Mouse (Mus musculus) heart, embryonic 14.5 days (tissue): ENCODE measurements around the gene Dnah7b. TPM values are rescaled to one million over a fixed set of nuclear protein-coding genes. Genes with fewer than 3 reads are reported as not detected.
A peak's percentile ranks its signal among the peaks of the same experiment; 100 is the strongest.
"Not testable (repeated sequence)": the region's sequence is repeated elsewhere in the genome, so short reads cannot be mapped to it uniquely, and the experiment has no call there.

ENCODE experiments used
- ATAC-seq: fragments of 200-750 bp; cut with Nextera tagmentation; 2 replicates; pipeline ENCODE4 v1.8.0; 2017; ENCODE audit warnings: low read depth, moderate TSS enrichment; ENCODE audit not compliant: insufficient number of reproducible peaks, insufficient read depth, low FRiP score
- H3K27ac ChIP-seq, 2 experiments: fragments of 200-500 bp in 1 of 2; fragments of 300-500 bp in 1 of 2; sonication (generic) in 1 of 2; replicated peaks in 1 of 2; 2 replicates each; pipeline ENCODE4 v1.5.1; 2012 to 2014; ENCODE audit warnings: low read depth in 2 of 2, low read length in 2 of 2, control low read depth in 1 of 2, mild to moderate bottlenecking in 1 of 2, mixed read lengths in 1 of 2; ENCODE audit not compliant: control insufficient read depth in 1 of 2, insufficient read depth in 1 of 2
- H3K27me3 ChIP-seq: fragments of 300-500 bp; sonication (generic); 2 replicates; pipeline ENCODE4 v1.6.1; 2014; ENCODE audit warnings: mild to moderate bottlenecking, low read length, control low read depth; ENCODE audit not compliant: control insufficient read depth, insufficient read depth
- H3K36me3 ChIP-seq: fragments of 300-500 bp; sonication (generic); 2 replicates; pipeline ENCODE4 v1.6.1; 2014; ENCODE audit warnings: mild to moderate bottlenecking, control low read depth, low read length, mixed read lengths; ENCODE audit not compliant: control insufficient read depth, insufficient read depth
- H3K4me1 ChIP-seq, 2 experiments: fragments of 200-500 bp in 1 of 2; fragments of 300-500 bp in 1 of 2; sonication (generic) in 1 of 2; 2 replicates each; pipeline ENCODE4 v1.6.1; 2012 to 2014; ENCODE audit warnings: low read length in 2 of 2, control low read depth in 1 of 2, mixed read lengths in 1 of 2; ENCODE audit not compliant: control insufficient read depth in 2 of 2, insufficient read depth in 2 of 2
- H3K4me2 ChIP-seq: fragments of 300-500 bp; sonication (generic); 2 replicates; pipeline ENCODE4 v1.6.1; 2014; ENCODE audit warnings: mild to moderate bottlenecking, low read length
- H3K4me3 ChIP-seq, 2 experiments: fragments of 200-500 bp in 1 of 2; fragments of 300-500 bp in 1 of 2; sonication (generic) in 1 of 2; 2 replicates each; pipeline ENCODE4 v1.5.1; 2012 to 2014; ENCODE audit warnings: low read length in 2 of 2, mild to moderate bottlenecking in 2 of 2, control low read depth in 1 of 2, low read depth in 1 of 2, moderate library complexity in 1 of 2; ENCODE audit not compliant: control insufficient read depth in 1 of 2, insufficient read depth in 1 of 2
- H3K9ac ChIP-seq: fragments of 300-500 bp; sonication (generic); 2 replicates; pipeline ENCODE4 v1.6.1; 2014; ENCODE audit warnings: mild to moderate bottlenecking, low read length
- H3K9me3 ChIP-seq: fragments of 300-500 bp; sonication (generic); 2 replicates; pipeline ENCODE4 v1.6.1; 2016; ENCODE audit warnings: low read length, control low read depth; ENCODE audit not compliant: control insufficient read depth
- WGBS: fragments of 180-500 bp; shearing (Covaris S2); extraction: QIAGEN DNeasy Blood & Tissue Kit; methylation state at CpG from one replicate; pipeline ENCODE4 v1.1.7; 2014; 5-methylcytosine and 5-hydroxymethylcytosine counted together
- polyA plus RNA-seq: library from polyadenylated mRNA; unstranded; fragments of >200 nt; fragmentation: Nextera tagmentation; extraction: Ambion mirVana; gene quantifications from 2 replicates; pipeline ENCODE4 v1.2.1, GENCODE M21; 2014

Dnah7b gene
- 1.8 TPM in 2 replicates for polyA plus RNA-seq

DNA sequence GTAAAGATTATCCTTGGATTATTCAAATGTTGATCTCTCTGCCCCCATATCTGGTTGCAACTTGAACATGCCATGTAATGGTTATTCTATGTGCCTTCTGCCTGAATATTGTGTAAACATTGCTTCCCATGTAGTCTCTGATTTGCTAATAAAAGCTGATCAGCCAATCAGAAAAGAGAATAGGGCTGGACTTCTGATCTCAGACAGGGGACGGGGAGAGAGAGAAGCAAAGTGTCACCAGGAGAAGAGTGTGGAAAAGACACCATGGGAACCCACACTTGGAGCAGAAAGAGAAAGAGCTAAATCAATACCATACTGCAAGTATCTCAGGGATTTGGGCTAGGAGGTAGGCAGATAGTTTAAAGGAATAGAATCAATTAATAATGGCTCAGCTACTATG is at the start of gene Dnah7b:
Gene Dnah7b, plus strand, starts transcription at position 301 of the 400 bp plus-strand sequence.
- no peaks in the 10 kb centered on the region for H3K27me3 ChIP-seq
- H3K4me1 ChIP-seq = no peaks in the 10 kb centered on the region
- no peaks in the 10 kb centered on the region for H3K9me3 ChIP-seq
- H3K27ac ChIP-seq = peak within 1 kb of the TSS; percentile 87 to 91
- no peak for ATAC-seq
- WGBS = 40% methylated on average over 1 of the region's 1 CpGs
- H3K4me3 ChIP-seq = peak within 1 kb of the TSS; percentile 63 to 71
- peak within 1 kb of the TSS; percentile 77 for H3K4me2 ChIP-seq
- H3K9ac ChIP-seq = peak within 1 kb of the TSS; percentile 82
- H3K36me3 ChIP-seq = no peaks in the 10 kb centered on the region

GRCm38 (mm10) chr1:46018382-46018977 is 47.6 kb upstream of the Dnah7b start:
- H3K27me3 ChIP-seq = no peaks in the 10 kb centered on the region
- no peak overlapping the region for H3K9ac ChIP-seq
- 46% methylated on average over 2 of the region's 2 CpGs for WGBS
- no peak overlapping the region for H3K4me3 ChIP-seq
- H3K4me1 ChIP-seq = peaks cover 0 to 2% of the 10 kb centered on the region in 2 experiments; a peak in 1 of 4 replicates
- H3K36me3 ChIP-seq = no peaks in the 10 kb centered on the region
- no peak for ATAC-seq
- no peaks in the 10 kb centered on the region for H3K9me3 ChIP-seq
- H3K4me2 ChIP-seq = no peak overlapping the region
- no peak overlapping the region for H3K27ac ChIP-seq

- Histone ChIP-seq H3K9me3 (no peaks in the 10 kb centered on the region), H3K4me2 (no peak overlapping the region), H3K9ac (no peak overlapping the region), H3K27me3 (no peaks in the 10 kb centered on the region), H3K4me3 (no peak overlapping the region), H3K36me3 (no peaks in the 10 kb centered on the region), H3K4me1 (peaks cover 0 to 2% of the 10 kb centered on the region in 2 experiments; a peak in 1 of 4 replicates), H3K27ac (no peak overlapping the region)
- ATAC-seq = no peak
- 23% methylated on average over 2 of the region's 2 CpGs for WGBS
These were observed 43.9 kb upstream of the Dnah7b start for GRCm38 (mm10) chr1:46022262-46022661.

GRCm38 (mm10) chr1:46031993-46032555 is 34.0 kb upstream of the Dnah7b start:
- no peaks in the 10 kb centered on the region for H3K4me1 ChIP-seq
- no peak overlapping the region for H3K27ac ChIP-seq
- ATAC-seq = no peak
- no peak overlapping the region for H3K4me2 ChIP-seq
- H3K36me3 ChIP-seq = no peaks in the 10 kb centered on the region
- no peaks in the 10 kb centered on the region for H3K27me3 ChIP-seq
- no peak overlapping the region for H3K9ac ChIP-seq
- no peak overlapping the region for H3K4me3 ChIP-seq
- 79% methylated on average over 1 of the region's 1 CpGs for WGBS
- no peaks in the 10 kb centered on the region for H3K9me3 ChIP-seq

- H3K4me1 ChIP-seq = no peaks in the 10 kb centered on the region
- no peak overlapping the region for H3K27ac ChIP-seq
- ATAC-seq = no peak
- H3K9me3 ChIP-seq = no peaks in the 10 kb centered on the region
- no peak overlapping the region for H3K4me3 ChIP-seq
- no peaks in the 10 kb centered on the region for H3K27me3 ChIP-seq
- no peak overlapping the region for H3K4me2 ChIP-seq
- H3K9ac ChIP-seq = no peak overlapping the region
- no peaks in the 10 kb centered on the region for H3K36me3 ChIP-seq
These were observed 17.9 kb upstream of the Dnah7b start for GRCm38 (mm10) chr1:46048188-46048587.

DNA sequence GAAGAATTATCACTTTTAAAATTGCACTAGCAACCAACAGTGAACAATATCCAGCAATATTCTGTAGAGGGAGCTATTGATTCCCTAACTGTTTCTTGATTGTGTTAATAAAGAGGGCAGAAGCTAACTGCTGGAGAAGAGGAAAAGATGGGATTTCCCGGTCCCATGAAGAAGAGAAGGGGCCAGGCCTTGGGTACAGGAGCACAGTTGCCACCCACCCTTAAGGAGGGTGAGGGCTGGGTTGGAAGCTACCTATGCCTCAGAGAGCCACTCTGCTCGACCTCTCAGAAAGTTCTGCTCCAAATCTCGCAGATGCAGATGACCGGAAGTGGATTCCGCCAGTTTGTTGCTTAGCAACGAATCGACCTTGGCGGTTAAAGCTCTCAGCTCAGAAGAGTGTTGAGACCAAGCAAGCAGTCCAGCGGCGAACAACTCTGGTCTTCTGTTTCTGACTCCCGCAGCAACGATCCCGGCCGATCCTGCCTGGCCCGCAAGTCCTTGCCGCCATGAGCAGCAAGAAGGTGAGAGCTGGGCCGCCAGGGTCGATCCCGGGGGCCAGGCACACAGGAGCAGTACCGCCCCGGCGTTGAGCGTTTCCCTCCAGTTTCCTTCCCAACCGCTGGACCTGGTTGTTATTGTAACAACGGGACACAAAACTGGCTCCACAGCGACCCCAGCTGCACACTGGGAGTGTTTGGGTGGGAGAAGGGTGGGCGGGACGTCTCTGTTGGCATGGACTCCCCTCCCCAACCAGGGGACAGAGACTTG is 553 bp downstream of the Dnah7b start:
- Histone ChIP-seq H3K9me3 (no peaks in the 10 kb centered on the region), H3K4me3 (peak overlapping the region; percentile 63 to 71), H3K27ac (peak overlapping the region; percentile 87 to 91), H3K9ac (peak overlapping the region; percentile 82), H3K4me2 (peak overlapping the region; percentile 77), H3K36me3 (no peaks in the 10 kb centered on the region), H3K4me1 (no peaks in the 10 kb centered on the region), H3K27me3 (no peaks in the 10 kb centered on the region)
- under 1% methylated on average over 28 of the region's 28 CpGs for WGBS
- peak; percentile 73 for ATAC-seq

GRCm38 (mm10) chr1:46068787-46069186 is 2.7 kb downstream of the Dnah7b start:
- WGBS = 74% methylated on average over 3 of the region's 3 CpGs
- not testable (repeated sequence) for H3K9ac ChIP-seq

More at GRCm38 (mm10) chr1:46068787-46069186, 2.7 kb downstream of the Dnah7b start:
- H3K36me3 ChIP-seq, H3K4me3 ChIP-seq, H3K27ac ChIP-seq, H3K4me1 ChIP-seq, ATAC-seq, H3K9me3 ChIP-seq, H3K27me3 ChIP-seq, H3K4me2 ChIP-seq: not testable (repeated sequence)
